Mouse (Mus musculus) adrenal gland (tissue): ENCODE measurements at regions not wholly inside any gene's neighbourhood (a gene's known extent, or its start where the extent isn't known, plus 50 kb on each side); places are given as distances from the start of the nearest gene placed in this dataset.

Source experiments
- intact Hi-C: fragments of 180-260 bp; cut with DNase I; formaldehyde crosslinking; loops from one replicate; pipeline ENCODE4 v1.15.1; 2025

- intact Hi-C loops, result no loop called here
Measured at GRCm38 (mm10) chr3:102319331-102319730, 114.8 kb upstream of the Vangl1 start.

DNA sequence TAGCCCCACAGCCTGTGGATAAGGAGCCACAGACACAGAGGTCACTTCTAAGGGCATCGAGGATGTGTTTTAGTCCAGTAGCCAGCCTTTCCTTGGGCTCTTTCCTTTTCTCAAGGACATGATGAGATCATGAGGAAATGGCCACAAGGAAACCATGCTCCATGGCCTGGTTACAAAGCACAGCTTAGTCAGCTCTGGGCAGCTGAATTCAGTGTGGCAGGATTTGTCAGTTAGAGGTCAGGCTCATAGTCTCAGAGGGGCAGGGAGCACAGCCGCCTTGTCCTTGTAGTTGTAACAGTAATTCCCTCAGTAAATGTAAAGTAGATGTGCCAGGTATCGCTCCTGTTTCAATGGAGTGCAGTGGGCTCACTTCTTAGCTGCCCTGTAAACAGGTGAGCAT lies 111.7 kb upstream of the Vangl1 start:
- intact Hi-C loops, result no loop called here

DNA sequence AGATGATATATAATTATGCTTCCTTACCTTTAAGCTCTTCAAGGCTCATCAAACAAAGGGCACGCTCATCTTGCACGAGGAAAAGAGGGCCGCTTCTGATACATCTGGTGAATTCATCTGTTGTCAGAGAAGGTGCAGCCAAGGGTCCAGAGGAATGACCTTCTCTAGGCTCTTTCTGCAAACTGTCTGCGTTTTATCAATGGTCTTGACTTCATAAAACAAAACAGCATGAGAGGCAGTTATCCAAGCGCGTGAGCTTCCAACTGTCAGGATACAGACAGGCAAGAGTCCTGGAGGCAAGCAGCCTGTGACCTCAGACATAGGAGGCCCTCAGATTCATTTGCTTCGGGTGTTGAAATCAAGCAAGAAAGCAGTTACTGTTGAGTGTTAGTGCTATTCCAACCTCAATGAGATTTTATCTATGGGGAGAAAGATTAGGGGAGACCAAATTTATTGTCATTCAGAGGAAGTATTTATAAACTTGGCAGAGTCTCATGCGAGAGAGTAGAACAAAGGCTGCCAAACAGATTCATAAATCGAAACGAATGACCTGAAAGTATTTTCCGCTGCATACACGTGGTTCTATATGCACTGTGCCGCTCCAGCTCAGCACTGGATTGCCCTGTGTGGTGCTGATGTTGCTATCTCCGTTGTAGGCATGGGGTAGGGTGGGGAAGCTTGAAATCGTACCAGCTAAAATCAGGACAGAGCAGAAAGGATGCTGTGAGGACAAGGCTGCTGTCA lies 107.2 kb upstream of the Vangl1 start:
- intact Hi-C loops, result no loop called here

- intact Hi-C loops, result no loop called here
Measured at GRCm38 (mm10) chr3:102310243-102310642, 105.8 kb upstream of the Vangl1 start.

DNA sequence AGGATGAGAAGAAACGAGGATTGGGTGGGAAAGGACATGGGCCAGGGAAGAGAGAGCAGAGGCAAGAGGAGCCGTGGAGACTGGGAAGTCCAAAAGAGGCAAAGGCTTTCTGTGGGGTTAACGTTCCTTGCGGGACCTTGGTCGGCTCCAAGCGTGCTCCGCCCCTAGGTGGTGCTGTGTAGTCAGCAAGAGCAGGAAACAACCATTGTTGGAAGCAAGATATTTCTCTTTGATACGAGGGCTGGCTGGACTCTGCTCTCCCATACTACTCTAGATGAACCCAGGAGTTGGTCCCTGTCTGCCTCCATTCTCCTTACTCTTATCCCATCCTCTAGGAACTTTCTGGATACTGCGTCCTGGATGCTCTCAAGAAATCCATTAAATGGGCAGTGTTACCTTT lies 105.3 kb upstream of the Vangl1 start:
- intact Hi-C loops, result loop anchor here (2.0 kb wide), 1 partner anchor 383 kb away; no protein-coding TSS in a partner anchor

DNA sequence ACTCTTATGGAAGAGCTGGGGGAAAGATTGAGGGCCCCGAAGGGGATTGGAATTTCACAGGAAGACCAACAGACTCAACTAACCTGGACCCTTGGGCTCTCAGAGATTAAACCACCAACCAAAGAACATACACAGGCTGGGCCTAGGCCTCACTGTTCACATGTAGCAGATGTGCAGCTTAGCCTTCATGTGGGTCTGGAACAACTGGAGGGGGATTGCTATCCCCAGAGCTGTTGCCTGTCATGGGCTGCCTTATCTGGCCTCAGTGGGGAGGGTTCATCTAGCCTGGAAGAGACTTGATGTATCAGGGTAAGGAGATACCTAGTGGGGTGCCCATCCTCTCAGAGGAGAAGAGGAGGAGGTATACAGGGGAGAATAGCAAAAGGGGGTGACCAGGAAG lies 103.2 kb upstream of the Vangl1 start:
- intact Hi-C loops, result loop anchor here (2.0 kb wide), 1 partner anchor 385 kb away; no protein-coding TSS in a partner anchor

DNA sequence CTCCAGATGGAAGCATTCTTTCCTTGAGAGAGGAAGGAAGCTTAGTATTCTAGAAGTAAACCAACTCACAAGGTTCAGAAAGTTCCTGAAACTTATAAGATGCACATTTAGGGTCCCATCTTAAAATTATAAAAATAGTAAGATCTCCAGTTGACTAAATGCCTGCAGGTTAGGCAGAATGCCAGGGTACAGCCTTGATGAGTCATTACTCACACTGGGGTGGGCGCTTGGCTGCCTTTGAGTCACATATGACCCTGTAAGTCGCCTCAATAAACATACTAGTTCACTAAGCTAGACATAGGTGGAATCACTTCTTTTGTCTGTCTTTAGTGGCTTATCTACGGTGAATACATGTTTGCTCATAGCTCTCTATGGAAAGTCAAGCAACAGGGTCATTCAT lies 87.9 kb upstream of the Vangl1 start:
- intact Hi-C loops, result no loop called here

DNA sequence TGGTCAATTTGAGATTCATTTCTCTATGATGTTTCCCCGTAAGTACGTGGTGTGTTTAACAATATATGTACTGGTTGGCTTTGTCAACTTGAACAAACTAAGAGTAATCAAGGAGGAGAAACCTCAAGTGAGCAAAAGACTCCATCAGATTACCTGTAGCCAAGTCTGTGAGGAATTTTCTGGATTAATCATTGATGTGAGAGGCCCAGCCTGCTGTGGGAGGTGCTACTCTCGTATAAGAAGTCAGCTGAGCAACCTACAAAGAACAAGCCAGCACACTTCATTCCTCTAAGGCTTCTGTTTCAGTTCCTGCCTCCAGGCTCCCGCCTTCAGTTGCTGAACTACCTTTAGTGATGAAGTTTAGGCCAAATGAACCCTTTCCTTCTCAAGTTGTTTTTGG lies 77.5 kb upstream of the Vangl1 start:
- intact Hi-C loops, result no loop called here

DNA sequence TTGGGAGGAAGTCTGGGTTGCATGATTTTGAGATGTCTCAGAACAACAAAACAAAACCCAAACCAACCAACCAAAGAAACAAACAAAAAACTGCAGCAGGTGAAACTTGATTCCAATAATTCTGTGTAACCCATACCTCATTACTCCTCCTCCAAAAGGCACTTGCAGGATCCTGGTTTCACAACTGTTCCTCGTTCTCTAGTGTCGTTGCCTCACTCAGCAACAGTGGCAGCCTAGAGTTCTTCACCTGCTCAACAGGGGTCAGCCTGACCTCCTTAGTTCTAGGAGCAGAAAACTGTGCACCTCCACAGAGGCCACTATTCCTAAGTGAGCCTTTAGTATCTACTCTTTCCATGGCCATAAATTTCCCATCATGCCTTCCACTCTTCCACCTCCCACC lies 72.3 kb upstream of the Vangl1 start:
- intact Hi-C loops, result no loop called here

- intact Hi-C loops, result no loop called here
Measured at GRCm38 (mm10) chr3:102276283-102276682, 71.8 kb upstream of the Vangl1 start.

GRCm38 (mm10) chr3:102275256-102276022 lies 70.9 kb upstream of the Vangl1 start:
- intact Hi-C loops, result no loop called here

- intact Hi-C loops, result no loop called here
Measured at GRCm38 (mm10) chr3:102270779-102271178, 66.3 kb upstream of the Vangl1 start.

- intact Hi-C loops, result no loop called here
Measured at GRCm38 (mm10) chr3:102270257-102270656, 65.8 kb upstream of the Vangl1 start.

DNA sequence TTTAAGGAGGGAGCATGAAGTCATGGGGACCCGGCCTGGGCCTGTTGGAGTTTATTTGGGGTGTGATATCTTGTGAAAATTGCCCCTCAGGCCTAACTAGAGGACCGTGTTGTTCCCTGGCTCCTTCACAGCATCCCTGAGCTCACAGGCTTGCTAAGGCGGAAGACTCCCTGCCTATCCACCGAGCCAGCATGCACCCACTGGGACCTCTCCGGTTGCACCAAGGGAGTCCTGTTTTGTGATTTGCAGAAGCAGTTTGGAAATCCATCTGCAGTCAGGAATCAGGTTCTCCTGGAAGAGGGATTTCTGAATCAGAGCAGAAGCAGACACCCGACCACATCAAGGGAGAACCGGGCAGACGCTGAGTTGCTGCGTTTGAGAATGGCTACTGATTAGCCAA lies 61.6 kb upstream of the Vangl1 start:
- intact Hi-C loops, result no loop called here

- intact Hi-C loops, result no loop called here
Measured at GRCm38 (mm10) chr3:102265146-102265545, 60.7 kb upstream of the Vangl1 start.

DNA sequence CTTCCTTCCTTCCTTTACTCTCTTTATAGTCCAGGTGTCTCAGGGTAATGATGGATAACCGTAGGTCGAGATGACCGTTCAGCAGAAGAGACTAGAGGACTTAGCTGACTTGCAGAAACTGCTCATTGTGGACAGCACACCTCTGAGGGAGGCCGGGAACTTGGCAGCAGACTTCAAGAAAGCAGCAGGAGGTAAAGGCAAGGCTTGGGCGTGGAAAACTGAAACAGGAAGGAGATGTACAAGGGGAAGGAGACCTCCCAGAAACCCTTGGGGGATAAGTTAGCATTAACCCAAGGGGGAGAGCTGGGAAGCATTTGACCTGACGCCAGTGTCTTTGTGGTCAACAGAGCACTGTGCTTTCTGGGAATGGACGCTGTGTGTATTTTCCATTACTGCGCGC lies 58.8 kb upstream of the Vangl1 start:
- intact Hi-C loops, result no loop called here

DNA sequence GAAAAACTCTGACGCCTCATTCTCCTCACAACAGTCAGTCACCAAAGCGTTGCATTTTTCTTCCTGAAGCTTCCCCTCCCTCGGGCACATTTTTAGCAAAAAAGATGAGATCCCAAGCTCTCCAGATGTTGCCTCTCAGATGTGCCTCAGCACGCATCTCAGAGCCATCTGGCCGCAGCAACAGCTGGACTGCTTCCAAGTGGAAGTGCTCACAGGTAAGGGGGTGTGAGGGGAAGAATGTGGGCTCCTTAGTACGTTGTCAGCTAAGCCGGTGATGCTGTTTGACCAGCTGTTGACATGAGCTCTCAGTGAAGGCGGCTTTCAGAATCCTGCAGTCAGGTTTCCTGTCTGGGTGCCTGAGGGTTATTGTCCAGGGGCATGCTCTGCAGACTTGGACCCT lies 58.2 kb upstream of the Vangl1 start:
- intact Hi-C loops, result no loop called here

GRCm38 (mm10) chr3:102261517-102261916 lies 57.0 kb upstream of the Vangl1 start:
- intact Hi-C loops, result no loop called here
